Mouse (Mus musculus): ENCODE data around the gene Ankle2. TPM values are rescaled to one million over a fixed set of nuclear protein-coding genes. Genes with fewer than 3 reads are reported as not detected.

Ankle2 gene
- 24.6 and 27.4 TPM in 2 replicates for polyA plus RNA-seq (2016; fragmentation: Nextera tagmentation; extraction: Ambion mirVana)

DNA sequence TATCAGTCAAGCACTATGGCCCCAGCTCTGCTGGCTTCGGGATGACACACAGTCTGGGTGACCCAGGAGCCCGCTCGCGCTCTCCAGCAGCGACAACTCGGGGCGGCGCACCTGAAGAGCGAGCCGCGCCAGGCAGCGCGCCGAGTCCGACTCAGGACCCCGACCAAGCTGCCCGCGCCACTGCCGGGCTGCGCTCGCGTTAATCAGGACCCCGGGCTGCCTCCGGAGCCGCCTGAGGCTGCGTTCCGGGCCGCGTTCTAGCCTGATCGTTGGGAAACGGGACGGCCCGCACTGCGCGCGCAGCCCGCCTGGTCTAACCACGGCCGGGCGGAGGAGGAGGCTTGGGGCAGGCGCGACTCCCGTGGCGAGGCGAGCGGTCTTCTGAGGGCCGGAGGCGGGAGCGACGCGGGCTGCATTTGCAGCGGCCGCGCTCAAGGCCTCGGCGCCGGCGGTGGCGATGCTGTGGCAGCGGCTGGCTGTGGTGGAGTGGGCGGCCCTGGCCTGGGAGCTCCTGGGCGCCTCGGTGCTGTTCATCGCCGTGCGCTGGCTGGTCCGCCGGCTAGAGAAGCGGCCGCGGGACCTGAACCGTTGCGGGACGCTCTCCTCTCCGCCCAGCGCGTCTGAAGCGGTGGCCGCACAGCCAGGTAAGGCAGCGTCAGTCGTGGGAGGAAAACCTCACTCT is at the start of gene Ankle2:
Ankle2 (plus strand) TSS at position 225 of the 682 bp plus-strand sequence.
- WGBS = under 1% methylated on average over 67 of the region's 81 CpGs
- Histone ChIP-seq H3K36me3 (peaks cover 21% of the 10 kb centered on the region), H3K27ac (ENCODE audit: poor library complexity, severe bottlenecking) (peak within 1 kb of the TSS; percentile 95), H3K9ac (peak within 1 kb of the TSS; percentile 97), H3K9me3 (replicated peaks) (no peaks in the 10 kb centered on the region), H3K27me3 (replicated peaks) (no peaks in the 10 kb centered on the region), H3K4me3 (peak within 1 kb of the TSS; percentile 99), H3K4me2 (peak within 1 kb of the TSS; percentile 74), H3K4me1 (replicated peaks) (peaks cover 16% of the 10 kb centered on the region)
- ATAC-seq (ENCODE audit: insufficient number of reproducible peaks, low FRiP score) = peak; percentile 94

DNA sequence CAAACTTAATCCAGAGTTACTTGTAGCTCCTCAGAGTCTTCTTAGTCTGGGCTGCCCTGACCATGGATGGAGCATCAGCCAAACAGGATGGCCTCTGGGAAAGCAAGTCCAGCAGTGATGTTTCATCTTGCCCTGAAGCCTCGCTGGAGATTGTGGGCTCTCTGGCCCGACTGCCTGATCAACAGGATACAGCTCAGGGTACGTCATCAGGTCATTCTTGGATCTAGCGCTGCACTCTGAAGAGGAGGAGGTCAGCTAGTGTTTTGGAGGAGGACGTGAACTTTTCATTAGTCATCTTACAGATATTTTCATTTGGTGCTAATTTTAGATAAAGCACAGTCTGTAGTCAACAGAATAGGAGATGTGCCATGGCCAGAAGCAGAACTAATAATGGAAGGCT is 49.1 kb upstream of the Ankle2 start:
- no peak for ATAC-seq (ENCODE audit: insufficient number of reproducible peaks, low FRiP score)
- no peaks in the 10 kb centered on the region for H3K9me3 ChIP-seq (replicated peaks)
- no peak overlapping the region for H3K27ac ChIP-seq (ENCODE audit: poor library complexity, severe bottlenecking)
- no peak overlapping the region for H3K4me2 ChIP-seq
- WGBS = 71% methylated on average over 5 of the region's 5 CpGs
- H3K36me3 ChIP-seq = peaks cover 38% of the 10 kb centered on the region
- H3K27me3 ChIP-seq (replicated peaks) = no peaks in the 10 kb centered on the region
- peaks cover 14% of the 10 kb centered on the region for H3K4me1 ChIP-seq (replicated peaks)
- H3K4me3 ChIP-seq = no peak overlapping the region
- H3K9ac ChIP-seq = no peak overlapping the region

DNA sequence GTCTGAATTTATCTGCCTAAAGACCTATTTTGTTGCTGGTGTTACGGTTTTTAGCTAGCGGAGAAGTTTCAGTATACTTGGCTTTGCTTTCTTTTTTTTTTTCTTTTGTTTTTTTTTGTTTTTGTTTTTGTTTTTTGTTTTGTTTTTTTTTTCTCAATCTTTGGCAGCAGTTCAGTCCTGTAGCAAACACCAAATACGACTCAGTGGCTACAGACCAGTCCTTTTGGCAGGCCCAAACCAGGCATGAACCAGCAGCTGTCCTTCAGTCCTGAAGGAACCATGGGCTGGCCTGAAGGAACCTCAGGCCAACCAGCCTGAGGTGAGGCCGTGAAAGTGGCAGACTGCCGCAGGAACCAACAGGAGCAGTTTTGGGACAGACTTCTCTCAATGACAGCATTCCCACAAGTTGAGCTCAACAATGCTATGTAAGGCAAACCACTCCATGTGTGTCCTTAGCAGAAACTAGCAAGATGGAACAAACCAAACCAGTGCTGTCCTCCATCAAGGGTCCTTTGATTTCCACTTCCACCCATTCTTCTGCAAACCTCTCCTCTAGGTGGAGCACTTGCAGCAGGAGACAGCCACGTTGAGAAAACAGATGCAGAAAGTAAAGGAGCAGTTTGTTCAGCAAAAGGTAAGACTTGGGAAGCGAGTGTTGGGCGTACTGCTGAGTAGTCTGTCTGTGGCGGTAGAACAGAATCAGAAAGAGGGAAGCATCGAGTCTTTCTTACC is 27.5 kb upstream of the Ankle2 start:
- Histone ChIP-seq H3K9me3 (replicated peaks) (no peaks in the 10 kb centered on the region), H3K4me2 (no peak overlapping the region), H3K36me3 (peaks cover 80% of the 10 kb centered on the region), H3K27ac (ENCODE audit: poor library complexity, severe bottlenecking) (no peak overlapping the region), H3K4me3 (no peak overlapping the region), H3K4me1 (replicated peaks) (no peaks in the 10 kb centered on the region), H3K27me3 (replicated peaks) (no peaks in the 10 kb centered on the region), H3K9ac (no peak overlapping the region)
- 88% methylated on average over 10 of the region's 10 CpGs for WGBS
- ATAC-seq (ENCODE audit: insufficient number of reproducible peaks, low FRiP score) = no peak

DNA sequence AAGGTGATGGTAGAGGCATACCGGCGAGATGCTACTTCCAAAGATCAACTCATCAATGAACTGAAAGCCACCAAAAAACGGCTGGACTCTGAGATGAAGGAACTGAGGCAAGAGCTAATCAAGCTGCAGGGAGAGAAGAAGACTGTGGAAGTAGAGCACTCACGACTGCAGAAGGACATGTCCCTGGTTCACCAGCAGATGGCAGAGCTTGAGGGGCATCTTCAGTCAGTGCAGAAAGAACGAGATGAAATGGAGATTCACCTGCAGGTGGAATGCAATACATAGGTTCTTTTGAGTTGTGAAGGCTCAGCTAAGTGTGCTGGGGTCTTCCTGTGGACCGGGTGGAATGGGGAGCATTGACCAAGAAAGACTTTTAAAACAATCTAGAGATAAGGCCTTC is 26.0 kb upstream of the Ankle2 start:
- ATAC-seq (ENCODE audit: insufficient number of reproducible peaks, low FRiP score) = no peak
- 73% methylated on average over 6 of the region's 6 CpGs for WGBS
- H3K4me2 ChIP-seq = no peak overlapping the region
- H3K36me3 ChIP-seq = peaks cover 92% of the 10 kb centered on the region
- no peaks in the 10 kb centered on the region for H3K27me3 ChIP-seq (replicated peaks)
- no peaks in the 10 kb centered on the region for H3K9me3 ChIP-seq (replicated peaks)
- H3K4me3 ChIP-seq = no peak overlapping the region
- no peak overlapping the region for H3K27ac ChIP-seq (ENCODE audit: poor library complexity, severe bottlenecking)
- H3K4me1 ChIP-seq (replicated peaks) = no peaks in the 10 kb centered on the region
- H3K9ac ChIP-seq = no peak overlapping the region

DNA sequence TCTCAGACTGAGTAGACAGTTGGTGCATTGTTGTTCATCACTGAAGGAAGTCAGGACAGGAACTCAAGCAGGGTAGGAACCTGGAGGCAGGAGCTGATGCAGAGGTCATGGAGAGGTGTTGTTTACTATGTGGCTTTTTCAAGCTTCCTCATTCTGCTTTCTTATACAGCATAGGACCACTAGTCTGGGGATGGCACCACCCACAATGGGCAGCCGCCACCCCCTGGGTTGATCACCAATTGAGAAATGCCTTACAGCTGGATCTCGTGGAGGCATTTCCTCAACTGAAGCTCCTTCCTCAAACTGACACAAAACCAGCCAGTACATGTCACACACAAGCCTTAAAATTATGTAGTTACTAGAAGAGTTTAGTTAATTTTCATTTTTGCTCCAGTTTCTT is 19.5 kb upstream of the Ankle2 start:
- H3K4me2 ChIP-seq = no peak overlapping the region
- H3K9me3 ChIP-seq (replicated peaks) = no peaks in the 10 kb centered on the region
- H3K4me3 ChIP-seq = no peak overlapping the region
- peaks cover 94% of the 10 kb centered on the region for H3K36me3 ChIP-seq
- no peaks in the 10 kb centered on the region for H3K4me1 ChIP-seq (replicated peaks)
- ATAC-seq (ENCODE audit: insufficient number of reproducible peaks, low FRiP score) = no peak
- no peaks in the 10 kb centered on the region for H3K27me3 ChIP-seq (replicated peaks)
- no peak overlapping the region for H3K9ac ChIP-seq
- 84% methylated on average over 2 of the region's 2 CpGs for WGBS
- H3K27ac ChIP-seq (ENCODE audit: poor library complexity, severe bottlenecking) = no peak overlapping the region

DNA sequence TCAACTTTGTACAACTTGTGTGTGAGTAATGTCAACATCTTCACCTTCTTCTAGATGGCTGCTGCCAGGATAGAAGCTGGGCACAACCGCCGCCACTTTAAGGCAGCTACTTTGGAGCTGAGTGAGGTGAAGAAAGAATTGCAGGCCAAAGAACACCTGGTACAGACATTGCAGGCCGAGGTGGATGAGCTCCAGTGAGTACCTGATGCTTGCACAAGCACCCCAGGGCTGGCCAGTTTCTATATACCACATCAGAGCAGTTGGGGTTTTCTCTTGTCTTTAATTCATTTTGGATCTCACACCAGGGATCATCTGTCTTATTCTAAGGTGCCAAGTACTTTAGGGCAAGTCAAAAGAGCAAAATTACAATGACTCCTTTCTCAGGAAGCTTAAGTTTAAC is 14.0 kb upstream of the Ankle2 start:
- no peak for ATAC-seq (ENCODE audit: insufficient number of reproducible peaks, low FRiP score)
- Histone ChIP-seq H3K36me3 (peaks cover 94% of the 10 kb centered on the region), H3K4me2 (no peak overlapping the region), H3K4me1 (replicated peaks) (no peaks in the 10 kb centered on the region), H3K27me3 (replicated peaks) (no peaks in the 10 kb centered on the region), H3K4me3 (no peak overlapping the region), H3K27ac (ENCODE audit: poor library complexity, severe bottlenecking) (no peak overlapping the region), H3K9me3 (replicated peaks) (no peaks in the 10 kb centered on the region), H3K9ac (no peak overlapping the region)
- 93% methylated on average over 3 of the region's 3 CpGs for WGBS

DNA sequence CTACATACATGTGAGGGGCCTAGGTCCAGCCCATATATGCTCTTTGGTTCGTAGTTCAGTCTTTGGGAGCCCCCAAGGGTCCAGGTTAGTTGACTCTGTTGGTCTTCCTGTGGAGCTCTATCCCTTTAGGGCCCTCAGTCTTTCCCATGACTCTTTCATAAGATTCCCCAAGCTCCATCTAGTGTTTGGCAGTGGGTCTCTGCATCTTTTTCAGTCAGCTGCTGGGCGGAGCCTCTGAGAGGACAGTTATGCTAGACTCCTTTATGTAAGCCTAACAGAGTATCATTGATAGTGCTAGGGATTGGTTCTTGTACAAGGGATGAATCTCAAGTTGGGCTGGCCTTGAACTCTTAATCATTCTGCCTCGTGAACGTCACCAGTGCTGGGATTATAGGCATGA is 10.5 kb upstream of the Ankle2 start:
- WGBS = 93% methylated on average over 4 of the region's 4 CpGs
- no peak overlapping the region for H3K27ac ChIP-seq (ENCODE audit: poor library complexity, severe bottlenecking)
- H3K9ac ChIP-seq = no peak overlapping the region
- no peaks in the 10 kb centered on the region for H3K9me3 ChIP-seq (replicated peaks)
- H3K4me2 ChIP-seq = no peak overlapping the region
- no peak overlapping the region for H3K4me3 ChIP-seq
- no peak for ATAC-seq (ENCODE audit: insufficient number of reproducible peaks, low FRiP score)
- H3K4me1 ChIP-seq (replicated peaks) = no peaks in the 10 kb centered on the region
- H3K36me3 ChIP-seq = peaks cover 86% of the 10 kb centered on the region
- no peaks in the 10 kb centered on the region for H3K27me3 ChIP-seq (replicated peaks)

DNA sequence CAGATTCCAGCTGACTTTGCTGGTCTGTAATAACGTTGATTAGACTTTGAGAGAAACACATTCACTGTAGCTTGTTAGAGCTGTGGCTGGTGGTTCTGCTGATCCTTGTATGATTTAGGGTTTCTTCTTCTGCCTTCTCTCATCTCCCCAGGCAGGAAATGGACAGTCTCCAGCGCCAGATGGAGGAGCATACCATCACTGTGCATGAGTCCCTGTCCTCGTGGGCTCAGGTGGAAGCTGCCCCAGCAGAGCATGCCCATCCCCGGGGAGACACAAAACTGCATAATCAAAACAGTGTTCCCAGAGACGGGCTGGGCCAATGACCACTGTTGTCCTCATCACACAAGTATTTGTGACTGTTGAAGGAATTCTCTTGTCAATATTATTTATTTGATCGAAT is 8.0 kb upstream of the Ankle2 start:
- WGBS = 82% methylated on average over 6 of the region's 6 CpGs
- ATAC-seq (ENCODE audit: insufficient number of reproducible peaks, low FRiP score) = no peak
- Histone ChIP-seq H3K4me3 (no peak overlapping the region), H3K36me3 (peaks cover 77% of the 10 kb centered on the region), H3K9ac (no peak overlapping the region), H3K4me1 (replicated peaks) (no peaks in the 10 kb centered on the region), H3K27me3 (replicated peaks) (no peaks in the 10 kb centered on the region), H3K27ac (ENCODE audit: poor library complexity, severe bottlenecking) (no peak overlapping the region), H3K9me3 (replicated peaks) (no peaks in the 10 kb centered on the region), H3K4me2 (no peak overlapping the region)

DNA sequence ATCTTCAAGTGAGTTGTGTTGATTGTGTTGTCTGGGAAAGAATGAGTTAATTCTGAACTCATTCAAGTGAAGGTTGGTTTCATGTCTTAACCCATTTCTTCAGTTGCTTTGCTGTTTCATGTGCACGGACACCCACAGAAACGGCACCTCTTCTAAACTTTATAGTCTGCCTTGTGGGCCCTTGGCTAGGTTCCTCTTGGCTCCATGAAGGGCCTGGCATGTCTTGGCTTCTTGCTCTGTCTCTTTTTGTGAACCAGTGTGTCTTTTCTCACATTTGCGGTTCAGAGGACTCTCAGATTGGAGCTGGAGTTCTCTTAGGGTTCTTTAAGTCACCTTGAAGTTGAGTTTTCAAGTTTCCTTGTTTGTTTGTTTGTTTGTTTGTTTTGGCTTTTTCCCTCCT is 5.7 kb upstream of the Ankle2 start:
- Histone ChIP-seq H3K27ac (ENCODE audit: poor library complexity, severe bottlenecking) (no peak overlapping the region), H3K4me3 (no peak overlapping the region), H3K36me3 (peaks cover 55% of the 10 kb centered on the region), H3K27me3 (replicated peaks) (no peaks in the 10 kb centered on the region), H3K4me1 (replicated peaks) (peaks cover 3% of the 10 kb centered on the region), H3K4me2 (no peak overlapping the region), H3K9ac (no peak overlapping the region), H3K9me3 (replicated peaks) (no peaks in the 10 kb centered on the region)
- 83% methylated on average over 3 of the region's 3 CpGs for WGBS
- ATAC-seq (ENCODE audit: insufficient number of reproducible peaks, low FRiP score) = no peak

DNA sequence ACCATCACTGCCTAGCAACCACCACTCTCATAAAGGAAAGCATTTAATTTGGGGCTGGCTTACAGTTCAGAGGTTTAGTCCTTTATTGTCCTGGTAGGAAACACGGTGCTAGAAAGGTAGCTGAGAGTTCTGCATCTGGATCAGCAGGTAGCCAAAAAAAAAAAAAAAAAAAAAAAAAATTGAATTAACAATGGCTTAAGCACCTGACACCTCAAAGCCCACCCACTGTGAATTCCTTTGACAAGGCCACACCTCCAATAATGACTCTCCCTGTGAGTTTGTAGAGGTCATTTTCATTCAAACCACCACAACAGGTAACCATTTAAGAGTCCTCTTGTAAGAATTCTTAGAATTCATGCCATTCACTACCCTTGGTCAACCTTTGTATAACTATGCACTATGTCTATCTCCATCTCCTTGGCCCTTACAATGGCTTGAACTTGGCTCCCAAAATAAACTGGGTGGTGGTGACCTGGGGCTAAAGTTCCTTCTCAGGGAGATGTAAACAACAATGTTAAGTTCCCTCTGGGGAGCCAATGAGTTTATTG is 3.4 kb upstream of the Ankle2 start:
- H3K9me3 ChIP-seq (replicated peaks) = no peaks in the 10 kb centered on the region
- no peak overlapping the region for H3K4me2 ChIP-seq
- no peaks in the 10 kb centered on the region for H3K27me3 ChIP-seq (replicated peaks)
- peaks cover 14% of the 10 kb centered on the region for H3K4me1 ChIP-seq (replicated peaks)
- ATAC-seq (ENCODE audit: insufficient number of reproducible peaks, low FRiP score) = no peak
- no peak overlapping the region for H3K4me3 ChIP-seq
- H3K9ac ChIP-seq = no peak overlapping the region
- no peak overlapping the region for H3K27ac ChIP-seq (ENCODE audit: poor library complexity, severe bottlenecking)
- peaks cover 32% of the 10 kb centered on the region for H3K36me3 ChIP-seq
- WGBS = 32% methylated on average over 1 of the region's 1 CpGs

DNA sequence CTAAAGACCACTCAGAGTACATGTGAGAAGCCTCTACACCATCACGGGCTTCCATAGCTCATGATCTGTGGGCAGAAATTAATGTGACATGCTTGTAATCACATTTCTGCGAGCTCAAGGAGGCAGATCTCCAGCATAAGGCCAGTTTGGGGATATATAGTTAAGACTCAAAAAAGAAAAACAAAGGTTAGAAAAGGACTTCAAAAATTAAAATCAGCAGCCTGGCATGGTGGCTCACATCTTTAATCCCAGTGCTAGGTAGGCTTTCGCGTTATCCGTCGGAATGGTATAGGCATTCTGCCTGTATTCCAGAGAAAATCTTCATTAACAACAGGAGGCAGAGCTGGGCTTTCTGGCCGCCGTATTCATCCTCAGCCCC is 414 bp upstream of the Ankle2 start:
- WGBS = 10% methylated on average over 8 of the region's 8 CpGs

More for the DNA sequence above, 414 bp upstream of the Ankle2 start:
- peak overlapping the region; percentile 99 for H3K4me3 ChIP-seq
- no peak for ATAC-seq (ENCODE audit: insufficient number of reproducible peaks, low FRiP score)
- H3K9ac ChIP-seq = peak overlapping the region; percentile 97
- H3K27me3 ChIP-seq (replicated peaks) = no peaks in the 10 kb centered on the region
- peaks cover 16% of the 10 kb centered on the region for H3K4me1 ChIP-seq (replicated peaks)
- peaks cover 18% of the 10 kb centered on the region for H3K36me3 ChIP-seq
- H3K9me3 ChIP-seq (replicated peaks) = no peaks in the 10 kb centered on the region
- H3K4me2 ChIP-seq = peak overlapping the region; percentile 74
- peak overlapping the region; percentile 95 for H3K27ac ChIP-seq (ENCODE audit: poor library complexity, severe bottlenecking)

Data from heart, embryonic 12.5 days (tissue).